Mouse (Mus musculus) liver, adult (tissue): ENCODE data around the gene Kcnk3.
A peak's percentile ranks its signal among the peaks of the same experiment; 100 is the strongest.

Experiments
- GATA4 ChIP-seq: IDR thresholded peaks from 2 replicates; pipeline ENCODE4 v1.6.1; 2014; ENCODE audit warnings: mild to moderate bottlenecking, low read length; ENCODE audit not compliant: insufficient replicate concordance

Gene Kcnk3

GRCm38 (mm10) chr5:30601397-30601796 is 13.4 kb downstream of the Kcnk3 start:
- no peak for TF ChIP-seq GATA4

GRCm38 (mm10) chr5:30603255-30603654 is 15.3 kb downstream of the Kcnk3 start:
- TF ChIP-seq GATA4: no peak

DNA sequence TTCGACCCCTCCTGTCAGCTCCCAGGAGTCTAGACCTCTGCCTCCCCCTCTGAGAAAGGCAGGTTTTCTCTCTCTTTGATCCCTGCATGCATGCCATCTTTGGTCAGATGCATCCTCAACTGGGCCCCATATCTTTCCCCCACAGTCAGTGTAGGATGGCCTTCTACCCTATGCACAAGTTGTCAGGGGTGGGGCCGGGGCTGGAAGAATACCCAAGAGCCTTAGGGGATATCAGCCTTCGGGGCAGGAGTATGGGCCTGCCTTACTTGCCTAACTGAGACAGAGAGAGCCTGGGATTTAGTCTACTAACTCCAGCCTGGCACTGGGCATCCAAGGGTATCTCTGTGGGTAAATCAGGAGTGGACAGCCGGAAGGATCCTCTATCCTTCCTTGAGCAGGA is 16.0 kb downstream of the Kcnk3 start:
- no peak for TF ChIP-seq GATA4

GRCm38 (mm10) chr5:30604769-30605188 is 16.8 kb downstream of the Kcnk3 start:
- no peak for TF ChIP-seq GATA4

DNA sequence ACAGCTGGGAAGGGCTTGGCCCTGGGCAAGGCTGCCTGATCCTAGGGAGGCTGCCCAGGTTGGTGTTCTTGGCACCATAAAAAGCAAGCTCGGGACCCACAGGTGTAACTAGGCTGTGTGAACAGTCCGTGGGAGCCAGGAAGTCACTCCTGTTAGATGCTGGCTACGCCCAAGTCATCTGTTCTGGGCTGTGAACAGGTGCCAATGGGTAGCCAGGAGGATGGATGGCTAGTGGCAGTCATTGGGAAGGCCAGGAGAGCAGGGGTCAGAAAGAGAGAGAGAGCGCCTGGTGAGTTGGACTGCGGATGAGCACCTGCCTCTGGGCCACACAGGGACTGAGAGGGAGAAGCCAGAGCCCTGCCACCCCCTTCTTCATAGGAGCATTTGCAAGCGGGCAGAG is 17.7 kb downstream of the Kcnk3 start:
- no peak for TF ChIP-seq GATA4

DNA sequence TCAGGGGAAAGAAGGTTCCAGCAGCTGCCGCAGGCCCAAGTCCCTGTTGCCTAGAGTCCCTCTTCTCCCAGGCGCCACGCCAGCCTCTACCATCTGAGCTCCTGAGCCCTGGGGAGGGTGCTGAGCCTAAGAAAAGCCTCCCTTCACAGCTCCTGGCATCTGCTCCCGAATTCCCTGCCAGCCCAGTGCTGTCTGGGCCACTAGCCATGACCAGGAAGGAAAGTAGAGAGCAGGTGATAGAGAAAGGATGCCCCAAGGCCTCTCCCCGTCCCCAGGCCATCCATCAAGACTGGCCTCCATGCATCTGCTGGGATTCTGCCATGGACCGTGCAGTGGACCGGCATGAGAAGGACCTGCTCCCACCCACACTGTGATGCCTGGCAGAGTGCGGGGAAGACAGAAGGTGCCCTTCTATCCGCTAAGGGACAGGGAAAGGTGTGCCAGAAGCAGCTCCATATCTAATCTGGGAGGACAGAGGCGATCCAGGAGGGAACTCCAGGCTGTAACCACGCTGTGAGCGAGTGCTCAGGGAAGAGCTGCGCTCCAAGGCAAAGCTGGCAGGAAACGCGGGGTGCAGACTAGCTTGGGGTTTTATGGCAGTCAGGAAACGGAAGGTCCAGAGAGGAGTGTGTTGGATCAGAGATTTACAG is 18.6 kb downstream of the Kcnk3 start:
- no peak for TF ChIP-seq GATA4

DNA sequence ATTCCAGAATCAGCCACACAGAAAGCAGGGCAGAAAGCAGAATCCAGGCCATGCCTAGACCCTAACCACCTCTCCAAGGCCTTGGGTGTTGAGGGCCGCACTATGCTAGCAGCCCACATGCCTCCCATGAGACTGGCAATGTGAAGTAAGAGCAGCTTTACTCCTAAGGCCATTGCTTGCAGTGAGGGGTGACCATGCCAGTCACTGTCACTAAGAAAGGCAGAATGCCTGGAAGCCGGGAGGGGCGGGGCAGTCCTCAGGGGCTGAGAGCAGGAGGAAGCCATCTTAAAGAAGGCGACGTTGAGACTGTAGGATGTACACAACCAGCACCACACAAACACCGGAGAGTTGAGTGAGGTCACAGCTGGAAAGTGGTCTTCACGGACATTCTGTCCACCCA is 21.1 kb downstream of the Kcnk3 start:
- no peak for TF ChIP-seq GATA4

DNA sequence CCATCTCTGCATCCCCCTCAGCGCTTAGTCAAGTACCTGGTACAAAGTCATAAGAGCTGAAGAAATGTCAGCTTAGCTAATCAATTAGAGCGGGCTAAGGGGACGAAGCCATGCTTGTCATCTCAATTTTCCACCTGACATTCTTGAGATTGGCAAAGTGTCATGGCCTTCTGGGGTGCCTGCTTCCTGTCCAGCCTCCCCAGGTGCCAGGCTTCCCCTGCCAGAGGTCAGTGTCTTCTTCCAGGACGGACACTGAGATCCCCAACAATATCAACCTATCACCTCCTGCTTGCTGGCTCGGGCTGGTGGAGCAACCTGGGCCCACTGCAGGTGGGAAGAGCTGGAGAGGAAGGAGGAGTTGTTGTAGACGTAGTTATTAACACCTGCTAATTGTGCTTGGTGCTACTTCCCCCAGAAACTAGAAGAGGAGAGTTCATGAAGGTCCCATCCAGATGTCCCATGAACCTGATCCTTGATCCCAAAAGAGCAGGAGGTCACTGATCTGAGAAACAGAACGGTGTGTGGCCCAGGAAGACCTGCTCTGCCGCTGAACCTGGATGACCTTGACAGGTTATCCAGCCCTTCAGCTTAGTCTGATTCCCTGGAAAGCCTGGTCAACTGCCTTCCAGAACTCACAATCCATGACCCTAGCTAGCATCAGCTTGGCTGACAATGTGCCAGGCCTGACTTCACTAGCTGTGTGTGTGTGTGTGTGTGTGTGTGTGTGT is 22.1 kb downstream of the Kcnk3 start:
- TF ChIP-seq GATA4: no peak

- no peak for TF ChIP-seq GATA4
Measured at GRCm38 (mm10) chr5:30611091-30611490, 23.1 kb downstream of the Kcnk3 start.

DNA sequence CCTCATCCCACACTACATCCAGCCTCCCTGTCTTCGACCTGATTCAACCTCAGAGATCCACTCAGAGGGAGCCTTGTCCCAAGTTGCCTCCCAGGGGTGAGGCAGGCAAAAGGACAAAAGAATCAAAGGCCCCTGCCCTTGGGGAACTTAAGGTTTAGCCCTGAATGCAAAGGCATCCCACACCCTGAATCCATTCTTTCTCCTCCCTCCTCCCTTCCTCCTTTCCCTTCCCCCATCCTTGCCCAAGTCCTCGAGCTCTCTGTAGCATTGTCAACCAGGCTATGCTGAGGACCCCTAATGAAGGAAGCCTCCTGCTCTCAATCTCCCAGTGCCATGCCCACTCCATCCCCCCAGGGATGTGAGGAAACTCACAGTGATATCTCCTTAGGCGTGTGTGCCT is 23.7 kb downstream of the Kcnk3 start:
- TF ChIP-seq GATA4: no peak

GRCm38 (mm10) chr5:30612575-30612974 is 24.6 kb downstream of the Kcnk3 start:
- no peak for TF ChIP-seq GATA4

GRCm38 (mm10) chr5:30613242-30613641 is 25.3 kb downstream of the Kcnk3 start:
- TF ChIP-seq GATA4: no peak

- no peak for TF ChIP-seq GATA4
Measured at GRCm38 (mm10) chr5:30614221-30614620, 26.3 kb downstream of the Kcnk3 start.

GRCm38 (mm10) chr5:30615416-30615815 is 27.4 kb downstream of the Kcnk3 start:
- peak; percentile 99 for TF ChIP-seq GATA4

GRCm38 (mm10) chr5:30615819-30616218 is 27.8 kb downstream of the Kcnk3 start:
- no peak for TF ChIP-seq GATA4

DNA sequence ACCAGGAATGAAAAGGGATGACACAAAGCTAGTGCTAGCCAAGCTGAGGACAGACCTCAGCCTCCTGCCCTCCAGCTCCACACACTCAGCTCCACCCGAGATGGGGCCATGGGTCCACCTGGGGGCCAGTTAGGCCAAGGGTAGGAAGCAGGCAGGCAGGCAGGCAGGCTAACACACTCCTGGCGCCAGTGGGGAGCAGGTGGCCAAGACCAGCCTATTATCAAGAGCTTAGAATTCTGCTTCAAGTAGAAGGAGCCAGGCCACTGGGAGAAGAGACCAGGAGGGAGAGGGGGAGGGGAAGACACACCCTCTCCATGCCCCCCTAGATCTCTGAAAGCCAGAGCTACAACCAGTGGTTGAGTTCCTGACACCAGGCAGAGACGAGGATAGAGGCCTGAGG is 28.7 kb downstream of the Kcnk3 start:
- TF ChIP-seq GATA4: no peak

GRCm38 (mm10) chr5:30617357-30617756 is 29.4 kb downstream of the Kcnk3 start:
- no peak for TF ChIP-seq GATA4
